Mouse (Mus musculus) fibroblast of lung, adult 2 months (primary cell): ENCODE results near the gene Mmrn2.
"Not testable (repeated sequence)": the region's sequence is repeated elsewhere in the genome, so short reads cannot be mapped to it uniquely, and the experiment has no call there.

Experiments
- DNase-seq: peaks from one replicate; pipeline ENCODE4 v3.0.0-alpha.2; 2011; ENCODE audit warnings: low read depth

The Mmrn2 gene

GRCm38 (mm10) chr14:34362726-34363445 is 12.4 kb upstream of the Mmrn2 start:
- peak; percentile 66 for DNase-seq

- DNase-seq = peak; percentile 69
Measured at GRCm38 (mm10) chr14:34363490-34364253, 11.6 kb upstream of the Mmrn2 start.

- DNase-seq = not testable (repeated sequence)
Measured at GRCm38 (mm10) chr14:34364254-34365146, 10.8 kb upstream of the Mmrn2 start.

- no peak for DNase-seq
Measured at GRCm38 (mm10) chr14:34365147-34365507, 10.1 kb upstream of the Mmrn2 start.

- DNase-seq = no peak
Measured at GRCm38 (mm10) chr14:34370203-34370602, 5.1 kb upstream of the Mmrn2 start.

- no peak for DNase-seq
Measured at GRCm38 (mm10) chr14:34370921-34371320, 4.3 kb upstream of the Mmrn2 start.

- DNase-seq = no peak
Measured at GRCm38 (mm10) chr14:34371763-34372162, 3.5 kb upstream of the Mmrn2 start.

- no peak for DNase-seq
Measured at GRCm38 (mm10) chr14:34372646-34373045, 2.6 kb upstream of the Mmrn2 start.

- no peak for DNase-seq
Measured at GRCm38 (mm10) chr14:34373581-34373980, 1.7 kb upstream of the Mmrn2 start.

GRCm38 (mm10) chr14:34374577-34374976 is 688 bp upstream of the Mmrn2 start, which contains the start of gene Sncg:
Sncg (minus strand) TSS chr14:34374789.
- DNase-seq = no peak

- no peak for DNase-seq
Measured at GRCm38 (mm10) chr14:34375941-34376340, 676 bp downstream of the Mmrn2 start.

GRCm38 (mm10) chr14:34377121-34377520 is 1.9 kb downstream of the Mmrn2 start:
- no peak for DNase-seq

- peak; percentile 94 for DNase-seq
Measured at GRCm38 (mm10) chr14:34378560-34379331, 3.5 kb downstream of the Mmrn2 start.

- DNase-seq = no peak
Measured at GRCm38 (mm10) chr14:34382921-34383704, 7.8 kb downstream of the Mmrn2 start.

GRCm38 (mm10) chr14:34393295-34393694 is 18.0 kb downstream of the Mmrn2 start:
- no peak for DNase-seq

- no peak for DNase-seq
Measured at GRCm38 (mm10) chr14:34397871-34398270, 22.6 kb downstream of the Mmrn2 start.

- DNase-seq = no peak
Measured at GRCm38 (mm10) chr14:34398901-34399300, 23.6 kb downstream of the Mmrn2 start.

- DNase-seq = no peak
Measured at GRCm38 (mm10) chr14:34399301-34399700, 24.0 kb downstream of the Mmrn2 start.

- DNase-seq = no peak
Measured at GRCm38 (mm10) chr14:34400021-34400420, 24.8 kb downstream of the Mmrn2 start.

- DNase-seq = peak; percentile 23
Measured at GRCm38 (mm10) chr14:34401135-34401534, 25.9 kb downstream of the Mmrn2 start.

GRCm38 (mm10) chr14:34402871-34403270 is 27.6 kb downstream of the Mmrn2 start:
- DNase-seq = no peak
